Mouse (Mus musculus): Measurements from ENCODE around the gene Il15ra. TPM values are rescaled to one million over a fixed set of nuclear protein-coding genes. Genes with fewer than 3 reads are reported as not detected.

Il15ra gene
- total and polyA plus RNA-seq, 3 experiments, result 0.27 TPM; not detected in 2

- no peak for DNase-seq (ENCODE audit: low spot score)
- Histone ChIP-seq H3K36me3 (replicated peaks) (peaks cover 28% of the 10 kb centered on the region), H3K27me3 (ENCODE audit: insufficient read depth, low read length) (no peaks in the 10 kb centered on the region), H3K4me3 (ENCODE audit: low read depth, low read length) (peak overlapping the region; percentile 95), H3K9me3 (replicated peaks) (no peaks in the 10 kb centered on the region), H3K4me1 (ENCODE audit: insufficient read depth, low read depth, low read length) (peaks cover 36% of the 10 kb centered on the region)
- ATAC-seq (ENCODE audit: extremely low read depth, insufficient number of reproducible peaks, low FRiP score, poor library complexity, severe bottlenecking), result no peak
- TF ChIP-seq TAL1 (conservative IDR thresholded peaks at IDR 0.05; ENCODE audit: low read depth, low read length) (no peak), GATA2 (IDR thresholded peaks at IDR 0.05; ENCODE audit: borderline replicate concordance, low read depth, low read length) (no peak), GATA1 (IDR thresholded peaks at IDR 0.05; ENCODE audit: borderline replicate concordance, low read length) (no peak), CTCF (IDR thresholded peaks at IDR 0.05; ENCODE audit: low read depth, low read length) (no peak), POLR2AphosphoS5 (IDR thresholded peaks at IDR 0.05; ENCODE audit: insufficient replicate concordance, low read depth, low read length) (no peak)
Measured at GRCm38 (mm10) chr2:11776415-11776814, 71.3 kb downstream of the Il15ra start.

DNA sequence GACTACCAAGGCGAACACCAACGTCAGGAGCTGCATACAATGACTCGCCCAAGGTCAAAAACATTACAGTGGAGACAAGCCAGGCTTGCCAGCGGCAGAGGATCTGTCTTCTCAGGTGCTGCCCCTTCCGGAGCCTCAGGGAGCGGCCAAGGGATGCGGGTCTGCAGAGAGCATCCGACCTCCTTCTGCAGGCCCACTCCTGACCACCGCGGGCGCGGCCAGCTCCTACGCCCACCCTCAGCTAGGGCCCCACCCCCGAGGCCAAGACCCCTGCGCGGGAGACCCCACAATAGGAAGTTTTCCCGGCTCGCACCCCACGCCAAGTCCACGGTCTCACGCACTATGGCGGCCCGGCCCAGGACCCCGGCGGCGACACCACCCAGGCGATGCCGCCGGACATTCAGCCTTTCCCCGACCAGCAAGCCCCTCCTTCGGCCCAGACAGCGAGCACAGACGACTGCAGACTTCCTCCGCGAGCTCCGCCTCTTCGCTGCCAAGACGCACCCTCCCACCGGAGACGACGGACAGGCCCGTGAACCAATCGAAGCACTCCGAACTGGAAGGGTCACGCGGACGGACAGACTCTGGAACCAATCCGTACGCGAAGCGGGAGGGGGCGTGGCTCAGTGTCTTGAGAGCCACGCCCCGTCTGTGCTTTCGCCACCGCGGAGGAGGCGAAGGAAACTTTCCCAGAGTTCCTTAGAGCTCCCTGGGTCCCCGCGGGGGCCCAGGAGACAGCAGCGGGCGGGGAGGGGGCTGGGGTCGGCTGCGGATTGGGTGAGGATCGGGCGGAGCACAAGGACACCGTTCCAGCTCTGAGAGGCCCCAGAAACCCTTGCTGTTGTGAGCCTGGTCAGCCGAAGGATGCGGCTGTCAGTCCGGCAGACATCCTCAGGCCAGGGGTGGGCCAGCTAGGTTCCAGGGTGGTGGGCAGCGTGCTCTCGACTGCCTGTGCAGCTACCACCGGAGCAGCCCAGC is 72.3 kb downstream of the Il15ra start, which contains the start of the genes Fbh1 and Ankrd16:
Fbh1 (minus strand) TSS at position 492 of the 978 bp plus-strand sequence.
Ankrd16 (plus strand) TSS at position 786 of the 978 bp plus-strand sequence.
- Histone ChIP-seq H3K9me3 (replicated peaks) (no peaks in the 10 kb centered on the region), H3K36me3 (replicated peaks) (peaks cover 38% of the 10 kb centered on the region), H3K27me3 (ENCODE audit: insufficient read depth, low read length) (no peaks in the 10 kb centered on the region), H3K4me3 (ENCODE audit: low read depth, low read length) (peak within 1 kb of the TSS; percentile 95), H3K4me1 (ENCODE audit: insufficient read depth, low read depth, low read length) (peaks cover 36% of the 10 kb centered on the region)
- no peak for TF ChIP-seq POLR2AphosphoS5 (IDR thresholded peaks at IDR 0.05; ENCODE audit: insufficient replicate concordance, low read depth, low read length)
- TF ChIP-seq GATA2 (IDR thresholded peaks at IDR 0.05; ENCODE audit: borderline replicate concordance, low read depth, low read length), result no peak
- TF ChIP-seq TAL1 (conservative IDR thresholded peaks at IDR 0.05; ENCODE audit: low read depth, low read length), result no peak
- TF ChIP-seq GATA1 (IDR thresholded peaks at IDR 0.05; ENCODE audit: borderline replicate concordance, low read length), result no peak
- no peak for TF ChIP-seq CTCF (IDR thresholded peaks at IDR 0.05; ENCODE audit: low read depth, low read length)
- peak; percentile 96 for DNase-seq (ENCODE audit: low spot score)
- ATAC-seq (ENCODE audit: extremely low read depth, insufficient number of reproducible peaks, low FRiP score, poor library complexity, severe bottlenecking), result peak; percentile 89

GRCm38 (mm10) chr2:11778087-11778823 is 73.2 kb downstream of the Il15ra start:
- no peak for TF ChIP-seq CTCF (IDR thresholded peaks at IDR 0.05; ENCODE audit: low read depth, low read length)
- no peak for TF ChIP-seq TAL1 (conservative IDR thresholded peaks at IDR 0.05; ENCODE audit: low read depth, low read length)
- TF ChIP-seq POLR2AphosphoS5 (IDR thresholded peaks at IDR 0.05; ENCODE audit: insufficient replicate concordance, low read depth, low read length), result peak; percentile 40; the same call in 1 of the 2 replicates
- TF ChIP-seq GATA2 (IDR thresholded peaks at IDR 0.05; ENCODE audit: borderline replicate concordance, low read depth, low read length), result no peak
- Histone ChIP-seq H3K27me3 (ENCODE audit: insufficient read depth, low read length) (no peaks in the 10 kb centered on the region), H3K36me3 (replicated peaks) (peaks cover 47% of the 10 kb centered on the region), H3K9me3 (replicated peaks) (no peaks in the 10 kb centered on the region), H3K4me3 (ENCODE audit: low read depth, low read length) (peak overlapping the region; percentile 95), H3K4me1 (ENCODE audit: insufficient read depth, low read depth, low read length) (peaks cover 36% of the 10 kb centered on the region)
- ATAC-seq (ENCODE audit: extremely low read depth, insufficient number of reproducible peaks, low FRiP score, poor library complexity, severe bottlenecking), result peak; percentile 78
- peak; percentile 81 for DNase-seq (ENCODE audit: low spot score)

Other genes starting within 250 kb of the Il15ra start
- gene Pfkfb3, start 151.2 kb upstream of the Il15ra start, total RNA-seq (2014; fragmentation: Nextera tagmentation), result not detected in 2 replicates
- gene Pfkfb3, start 151.2 kb upstream of the Il15ra start, total RNA-seq (2017), result 0.12 and 1.1 TPM in 2 replicates
- gene Pfkfb3, start 151.2 kb upstream of the Il15ra start, polyA plus RNA-seq (2012), result not detected in 2 replicates
- gene Rbm17, start 101.1 kb upstream of the Il15ra start, total RNA-seq (2014; fragmentation: Nextera tagmentation), result 118 and 138 TPM in 2 replicates
- 153 and 184 TPM in 2 replicates for gene Rbm17, start 101.1 kb upstream of the Il15ra start, total RNA-seq (2017)
- gene Rbm17, start 101.1 kb upstream of the Il15ra start, polyA plus RNA-seq (2012), result 86.5 and 101 TPM in 2 replicates
- not detected in 2 replicates for gene Gm17490, start 79.0 kb upstream of the Il15ra start, total RNA-seq (2014; fragmentation: Nextera tagmentation)
- gene Gm17490, start 79.0 kb upstream of the Il15ra start, total RNA-seq (2017), result not detected in 2 replicates
- gene Gm17490, start 79.0 kb upstream of the Il15ra start, polyA plus RNA-seq (2012), result not detected in 2 replicates
- not detected in 2 replicates for gene Il2ra, start 62.5 kb upstream of the Il15ra start, total RNA-seq (2014; fragmentation: Nextera tagmentation)
- gene Il2ra, start 62.5 kb upstream of the Il15ra start, total RNA-seq (2017), result 0.44 and 1.0 TPM in 2 replicates
- not detected in 2 replicates for gene Il2ra, start 62.5 kb upstream of the Il15ra start, polyA plus RNA-seq (2012)
- gene Fbh1, start 72.3 kb downstream of the Il15ra start, total RNA-seq (2014; fragmentation: Nextera tagmentation), result 49.4 and 51.2 TPM in 2 replicates
- gene Fbh1, start 72.3 kb downstream of the Il15ra start, total RNA-seq (2017), result 81.3 and 93.2 TPM in 2 replicates
- gene Fbh1, start 72.3 kb downstream of the Il15ra start, polyA plus RNA-seq (2012), result 13.9 and 20.8 TPM in 2 replicates
- 26.3 and 29.7 TPM in 2 replicates for gene Ankrd16, start 72.6 kb downstream of the Il15ra start, total RNA-seq (2014; fragmentation: Nextera tagmentation)
- gene Ankrd16, start 72.6 kb downstream of the Il15ra start, total RNA-seq (2017), result 49.4 TPM in 2 replicates
- 8.0 TPM in 2 replicates for gene Ankrd16, start 72.6 kb downstream of the Il15ra start, polyA plus RNA-seq (2012)

All from G1E (cell line).